Mouse (Mus musculus) E14TG2a.4 (cell line): ENCODE data around the gene Gm37240.

ENCODE experiments used
- H3K27me3 ChIP-seq: 2 replicates; pipeline ENCODE4 v1.6.1; 2014; ENCODE audit warnings: low read length, control low read depth; ENCODE audit not compliant: insufficient read depth
- H3K36me3 ChIP-seq: 2 replicates; pipeline ENCODE4 v1.6.1; 2014; ENCODE audit warnings: low read length, control low read depth; ENCODE audit not compliant: insufficient read depth
- H3K4me1 ChIP-seq: replicated peaks from 2 replicates; pipeline ENCODE4 v1.6.1; 2014; ENCODE audit warnings: low read depth, low read length, control low read depth
- H3K4me3 ChIP-seq: replicated peaks from 2 replicates; pipeline ENCODE4 v1.5.1; 2014; ENCODE audit warnings: mild to moderate bottlenecking, low read length
- H3K9me3 ChIP-seq: 2 replicates; pipeline ENCODE4 v1.6.1; 2014; ENCODE audit warnings: low read length, control low read depth
- CTCF ChIP-seq: conservative IDR thresholded peaks from 2 replicates; pipeline ENCODE4 v1.5.1; 2014; ENCODE audit warnings: low read length
- NANOG ChIP-seq: IDR thresholded peaks from 2 replicates; pipeline ENCODE4 v1.6.1; 2014; ENCODE audit warnings: borderline replicate concordance, low read length, mixed read lengths
- POU5F1 ChIP-seq: IDR thresholded peaks from 2 replicates; pipeline ENCODE4 v1.6.1; 2014; ENCODE audit warnings: low read length, borderline replicate concordance

The Gm37240 gene

GRCm38 (mm10) chr3:85827815-85828214 lies 59.5 kb downstream of the Gm37240 start:
- H3K4me3 ChIP-seq: no peak overlapping the region
- H3K36me3 ChIP-seq: no peaks in the 10 kb centered on the region
- H3K9me3 ChIP-seq: no peaks in the 10 kb centered on the region
- peaks cover 4% of the 10 kb centered on the region; the same call in 1 of the 2 replicates for H3K27me3 ChIP-seq
- H3K4me1 ChIP-seq: peaks cover 16% of the 10 kb centered on the region
- no peak for TF ChIP-seq POU5F1
- no peak for TF ChIP-seq NANOG
- TF ChIP-seq CTCF: no peak

GRCm38 (mm10) chr3:85827283-85827682 lies 60.0 kb downstream of the Gm37240 start:
- Histone ChIP-seq H3K4me1 (peaks cover 11% of the 10 kb centered on the region), H3K27me3 (peaks cover 4% of the 10 kb centered on the region; the same call in 1 of the 2 replicates), H3K4me3 (no peak overlapping the region), H3K36me3 (no peaks in the 10 kb centered on the region), H3K9me3 (no peaks in the 10 kb centered on the region)
- TF ChIP-seq NANOG (no peak), CTCF (no peak), POU5F1 (no peak)

DNA sequence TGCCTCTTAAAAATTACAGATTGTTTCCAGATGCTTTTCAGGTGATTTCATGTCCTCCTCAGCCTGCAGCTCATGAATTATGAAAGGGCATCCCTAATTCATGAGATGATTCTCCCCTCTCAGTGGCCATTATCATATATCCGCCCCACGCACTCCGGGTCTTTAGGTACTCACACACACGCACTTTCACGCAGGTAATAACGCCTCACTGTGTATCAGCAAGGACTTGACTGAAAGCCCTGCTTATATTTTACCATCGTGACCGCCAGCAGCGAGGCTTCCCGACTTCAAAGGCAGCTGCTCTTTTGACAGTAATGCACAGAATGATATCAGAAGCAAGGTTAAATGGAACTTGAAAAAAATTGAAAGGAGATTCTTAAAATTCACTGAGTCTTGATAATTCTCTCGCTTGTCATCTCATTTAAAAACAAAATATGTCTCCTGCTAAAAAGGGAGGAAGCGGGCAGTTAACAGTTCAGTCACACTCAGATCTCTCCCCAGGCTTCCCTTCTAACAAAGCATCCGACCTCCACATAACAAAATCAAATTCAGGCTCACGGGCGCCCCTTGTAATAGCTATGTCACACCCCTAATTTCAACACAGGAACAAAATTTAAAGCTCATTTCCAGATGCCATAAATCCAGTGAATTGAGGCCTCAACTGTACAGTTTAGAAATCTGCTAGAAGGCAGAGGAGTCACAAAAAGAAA lies 66.3 kb downstream of the Gm37240 start:
- Histone ChIP-seq H3K4me3 (no peak overlapping the region), H3K4me1 (no peaks in the 10 kb centered on the region), H3K27me3 (no peaks in the 10 kb centered on the region), H3K36me3 (no peaks in the 10 kb centered on the region), H3K9me3 (no peaks in the 10 kb centered on the region)
- no peak for TF ChIP-seq CTCF
- TF ChIP-seq NANOG: no peak
- TF ChIP-seq POU5F1: no peak

GRCm38 (mm10) chr3:85819319-85819718 lies 68.0 kb downstream of the Gm37240 start:
- Histone ChIP-seq H3K4me1 (no peaks in the 10 kb centered on the region), H3K4me3 (no peak overlapping the region), H3K9me3 (no peaks in the 10 kb centered on the region), H3K36me3 (no peaks in the 10 kb centered on the region), H3K27me3 (no peaks in the 10 kb centered on the region)
- TF ChIP-seq NANOG (no peak), POU5F1 (no peak), CTCF (no peak)

DNA sequence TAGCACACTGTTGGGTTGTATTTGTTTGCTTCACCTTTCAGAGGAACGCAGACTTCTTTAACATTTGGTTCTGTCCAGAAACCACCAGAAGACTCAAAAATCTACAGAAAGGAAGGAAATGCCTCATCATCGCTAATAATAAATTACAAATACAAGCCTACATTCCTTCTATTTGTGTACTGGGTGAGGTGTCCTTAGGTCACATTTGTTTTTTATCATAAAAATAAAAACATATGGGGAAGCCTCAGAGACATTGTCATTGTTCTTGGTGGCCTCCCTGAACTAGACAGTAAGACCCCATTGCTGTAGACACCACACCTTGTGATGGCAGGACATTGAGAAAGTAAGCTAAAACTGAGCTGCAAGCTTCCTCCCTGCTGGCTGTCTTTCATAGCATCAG lies 70.1 kb downstream of the Gm37240 start, which contains the start of gene Fam160a1:
Fam160a1 (minus strand) TSS at position 101 of the 400 bp plus-strand sequence.
- Histone ChIP-seq H3K36me3 (no peaks in the 10 kb centered on the region), H3K9me3 (no peaks in the 10 kb centered on the region), H3K4me1 (peaks cover 7% of the 10 kb centered on the region), H3K4me3 (no peak within 1 kb of the TSS), H3K27me3 (no peaks in the 10 kb centered on the region)
- TF ChIP-seq CTCF: no peak
- no peak for TF ChIP-seq NANOG
- no peak for TF ChIP-seq POU5F1

DNA sequence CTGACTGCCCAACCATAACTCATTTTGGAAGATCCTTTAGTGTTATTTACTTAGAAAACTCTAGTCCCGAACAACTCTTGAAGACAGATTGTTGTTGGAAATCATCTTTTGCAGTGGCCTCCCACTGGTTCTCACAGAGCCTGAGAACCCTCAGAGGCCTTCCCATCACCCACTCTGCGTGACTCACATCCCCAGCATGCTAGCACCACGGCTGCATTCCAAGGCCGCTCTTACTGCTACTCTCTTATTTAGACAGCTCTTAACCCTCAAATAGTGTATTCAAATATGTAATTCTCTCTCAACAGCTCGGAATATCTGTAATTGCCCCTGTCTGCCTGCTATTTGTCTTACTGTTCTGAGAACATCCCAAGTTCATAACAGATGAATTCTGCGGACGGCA lies 73.1 kb downstream of the Gm37240 start:
- H3K36me3 ChIP-seq: no peaks in the 10 kb centered on the region
- H3K9me3 ChIP-seq: no peaks in the 10 kb centered on the region
- H3K4me1 ChIP-seq: peaks cover 7% of the 10 kb centered on the region
- H3K27me3 ChIP-seq: no peaks in the 10 kb centered on the region
- H3K4me3 ChIP-seq: no peak overlapping the region
- TF ChIP-seq NANOG (no peak), POU5F1 (no peak), CTCF (no peak)

DNA sequence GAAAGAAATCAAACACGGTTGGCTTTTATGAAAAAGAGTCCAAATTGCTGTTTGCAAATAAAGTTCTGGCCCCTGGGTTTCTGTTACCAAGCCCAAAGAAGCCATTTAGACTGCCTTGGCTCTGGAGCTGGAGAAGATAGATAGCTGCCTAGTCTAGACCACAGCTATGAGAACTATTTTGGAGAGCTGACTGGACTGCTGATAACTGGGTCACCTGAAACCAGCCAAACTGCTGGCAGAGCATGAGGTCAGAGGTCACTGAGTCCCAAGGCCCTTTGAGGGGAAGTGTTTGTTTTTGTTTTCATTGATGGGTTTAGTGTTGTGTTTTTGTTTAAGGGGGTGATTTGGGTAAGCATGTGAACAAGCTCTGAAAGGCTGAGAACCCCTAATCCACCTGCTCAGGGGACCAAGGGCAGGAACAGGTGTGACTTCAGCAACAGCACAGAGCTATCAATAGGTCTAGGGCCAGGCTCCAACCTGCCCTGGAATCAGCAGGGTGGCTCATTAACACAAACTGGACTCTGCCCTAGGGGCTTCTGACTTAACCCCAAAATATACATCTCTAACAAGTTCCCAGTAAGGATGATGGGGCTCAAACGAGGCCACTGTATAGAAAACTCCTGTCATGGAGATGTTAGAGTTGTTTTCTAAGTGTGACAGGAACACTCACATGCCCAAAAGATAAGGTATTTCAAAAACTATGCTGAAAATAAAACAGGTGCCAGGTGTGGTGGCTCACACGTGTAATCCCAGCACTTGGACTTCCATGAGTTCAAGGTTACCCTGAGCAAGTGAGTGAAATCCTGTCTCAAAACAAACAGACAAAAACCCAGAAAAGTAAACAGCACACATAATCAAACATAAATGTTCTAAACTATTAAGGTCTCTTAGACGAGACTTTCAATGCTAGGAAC lies 74.0 kb downstream of the Gm37240 start:
- no peaks in the 10 kb centered on the region for H3K36me3 ChIP-seq
- H3K4me3 ChIP-seq: no peak overlapping the region
- no peaks in the 10 kb centered on the region for H3K27me3 ChIP-seq
- no peak for TF ChIP-seq CTCF
- TF ChIP-seq POU5F1: no peak
- no peak for TF ChIP-seq NANOG
- no peaks in the 10 kb centered on the region for H3K9me3 ChIP-seq
- H3K4me1 ChIP-seq: peaks cover 7% of the 10 kb centered on the region

DNA sequence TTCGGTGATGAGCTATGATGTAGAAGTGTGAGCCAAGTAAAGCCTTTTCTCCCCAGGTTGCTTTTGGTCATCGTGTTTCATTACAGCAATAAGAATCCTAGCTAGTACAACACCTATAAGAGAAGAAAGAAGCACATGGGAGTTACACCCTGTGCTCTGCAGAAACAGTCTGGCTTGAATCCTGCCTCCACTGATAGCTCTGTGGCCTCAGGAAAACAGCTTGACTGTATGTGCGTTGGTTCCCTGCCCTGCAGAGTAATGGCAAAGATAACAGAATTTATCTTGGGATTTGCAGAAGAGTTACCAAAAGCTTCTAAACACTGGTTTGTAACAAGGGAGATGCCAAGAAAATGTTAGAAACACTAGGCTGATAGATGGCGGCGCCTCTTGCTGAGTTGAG lies 75.3 kb downstream of the Gm37240 start:
- H3K4me1 ChIP-seq: peaks cover 7% of the 10 kb centered on the region
- H3K9me3 ChIP-seq: no peaks in the 10 kb centered on the region
- H3K36me3 ChIP-seq: no peaks in the 10 kb centered on the region
- H3K27me3 ChIP-seq: no peaks in the 10 kb centered on the region
- TF ChIP-seq CTCF (no peak), NANOG (no peak), POU5F1 (no peak)
- H3K4me3 ChIP-seq: no peak overlapping the region

- H3K4me3 ChIP-seq: no peak overlapping the region
- H3K27me3 ChIP-seq: no peaks in the 10 kb centered on the region
- no peaks in the 10 kb centered on the region for H3K9me3 ChIP-seq
- H3K4me1 ChIP-seq: no peaks in the 10 kb centered on the region
- no peak for TF ChIP-seq NANOG
- no peak for TF ChIP-seq CTCF
- no peak for TF ChIP-seq POU5F1
- H3K36me3 ChIP-seq: no peaks in the 10 kb centered on the region
These were observed 94.2 kb downstream of the Gm37240 start for GRCm38 (mm10) chr3:85793166-85793565.
